Mouse (Mus musculus) cerebellum, adult 9-10 months (tissue): ENCODE data around the gene Comp.

Experiments
- DNase-seq: peaks from one replicate; pipeline ENCODE4 v3.0.0; 2022

The Comp gene

GRCm38 (mm10) chr8:70353194-70353817 lies 20.1 kb upstream of the Comp start, which contains the start of gene Upf1:
Upf1 (minus strand) TSS chr8:70353278.
- DNase-seq, result peak; percentile 99

GRCm38 (mm10) chr8:70354004-70354403 lies 19.4 kb upstream of the Comp start:
- no peak for DNase-seq

- DNase-seq, result no peak
These were observed 17.2 kb upstream of the Comp start for GRCm38 (mm10) chr8:70356111-70356510.

- no peak for DNase-seq
These were observed 13.9 kb upstream of the Comp start for GRCm38 (mm10) chr8:70359411-70359810.

GRCm38 (mm10) chr8:70360769-70361168 lies 12.6 kb upstream of the Comp start:
- DNase-seq, result no peak

GRCm38 (mm10) chr8:70361484-70362032 lies 11.8 kb upstream of the Comp start:
- DNase-seq, result no peak

- no peak for DNase-seq
These were observed 9.3 kb upstream of the Comp start for GRCm38 (mm10) chr8:70364066-70364465.

- DNase-seq, result no peak
These were observed 6.8 kb upstream of the Comp start for GRCm38 (mm10) chr8:70366588-70366987.

- DNase-seq, result no peak
These were observed 2.9 kb upstream of the Comp start for GRCm38 (mm10) chr8:70370476-70370875.

- no peak for DNase-seq
These were observed 1.4 kb upstream of the Comp start for GRCm38 (mm10) chr8:70371951-70372350.

GRCm38 (mm10) chr8:70374318-70374927 lies 1.1 kb downstream of the Comp start:
- DNase-seq, result peak; percentile 95

GRCm38 (mm10) chr8:70375212-70375859 lies 2.0 kb downstream of the Comp start:
- DNase-seq, result no peak

GRCm38 (mm10) chr8:70376275-70376741 lies 3.0 kb downstream of the Comp start:
- DNase-seq, result no peak

- no peak for DNase-seq
These were observed 3.7 kb downstream of the Comp start for GRCm38 (mm10) chr8:70377049-70377448.

- peak; percentile 62 for DNase-seq
These were observed 6.7 kb downstream of the Comp start for GRCm38 (mm10) chr8:70380069-70380468.

GRCm38 (mm10) chr8:70383287-70383686 lies 9.9 kb downstream of the Comp start:
- peak; percentile 91 for DNase-seq

GRCm38 (mm10) chr8:70389678-70390077 lies 16.3 kb downstream of the Comp start:
- DNase-seq, result peak; percentile 63

- no peak for DNase-seq
These were observed 19.7 kb downstream of the Comp start for GRCm38 (mm10) chr8:70393087-70393486.

- DNase-seq, result peak; percentile 63
These were observed 21.1 kb downstream of the Comp start for GRCm38 (mm10) chr8:70394269-70394998.

- DNase-seq, result peak; percentile 95
These were observed 22.3 kb downstream of the Comp start for GRCm38 (mm10) chr8:70395649-70396048.

- DNase-seq, result no peak
These were observed 22.8 kb downstream of the Comp start for GRCm38 (mm10) chr8:70396184-70396583.

- peak; percentile 93 for DNase-seq
These were observed 24.5 kb downstream of the Comp start for GRCm38 (mm10) chr8:70397611-70398563.
